Mouse (Mus musculus) midbrain, embryonic 11.5 days (tissue): ENCODE results near the gene Gm20431. TPM values are rescaled to one million over a fixed set of nuclear protein-coding genes. Genes with fewer than 3 reads are reported as not detected.

Source experiments
- ATAC-seq: fragments of 200-750 bp; cut with Nextera tagmentation; 2 replicates; pipeline ENCODE4 v1.8.0; 2017; ENCODE audit warnings: moderate TSS enrichment, moderate library complexity; ENCODE audit not compliant: low FRiP score
- DNase-seq: peaks from one replicate; pipeline ENCODE4 v3.0.0; 2015; ENCODE audit warnings: low spot score; ENCODE audit errors: missing footprints
- H3K27ac ChIP-seq: fragments of 300-500 bp; sonication (generic); 2 replicates; pipeline ENCODE4 v1.5.1; 2014; ENCODE audit warnings: low read depth, low read length
- H3K27me3 ChIP-seq: fragments of 300-500 bp; sonication (generic); 2 replicates; pipeline ENCODE4 v1.6.1; 2014; ENCODE audit warnings: mild to moderate bottlenecking, low read length, moderate library complexity, mixed read lengths; ENCODE audit not compliant: control insufficient read depth, insufficient read depth
- H3K36me3 ChIP-seq: fragments of 300-500 bp; sonication (generic); 2 replicates; pipeline ENCODE4 v1.6.1; 2014; ENCODE audit warnings: mild to moderate bottlenecking, low read length, moderate library complexity, mixed read lengths; ENCODE audit not compliant: control insufficient read depth, insufficient read depth
- H3K4me1 ChIP-seq: fragments of 300-500 bp; sonication (generic); 2 replicates; pipeline ENCODE4 v1.6.1; 2014; ENCODE audit warnings: low read length; ENCODE audit not compliant: control insufficient read depth, insufficient read depth
- H3K4me2 ChIP-seq: fragments of 300-500 bp; sonication (generic); 2 replicates; pipeline ENCODE4 v1.6.1; 2014; ENCODE audit warnings: mild to moderate bottlenecking, moderate library complexity
- H3K4me3 ChIP-seq: fragments of 300-500 bp; sonication (generic); 2 replicates; pipeline ENCODE4 v1.5.1; 2014; ENCODE audit warnings: low read depth, low read length
- H3K9ac ChIP-seq: fragments of 300-500 bp; sonication (generic); 2 replicates; pipeline ENCODE4 v1.6.1; 2014; ENCODE audit warnings: low read length
- H3K9me3 ChIP-seq: fragments of 300-500 bp; sonication (generic); 2 replicates; pipeline ENCODE4 v1.6.1; 2016; ENCODE audit warnings: low read length; ENCODE audit not compliant: control insufficient read depth
- WGBS: fragments of 180-500 bp; shearing (Covaris S2); extraction: QIAGEN DNeasy Blood & Tissue Kit; methylation state at CpG from one replicate; pipeline ENCODE4 v1.1.7; 2014; 5-methylcytosine and 5-hydroxymethylcytosine counted together
- polyA plus RNA-seq: library from polyadenylated mRNA; unstranded; fragments of >200 nt; fragmentation: Nextera tagmentation; extraction: Ambion mirVana; gene quantifications from 2 replicates; pipeline ENCODE4 v1.2.1, GENCODE M21; 2014

The Gm20431 gene
- polyA plus RNA-seq: 5.8 and 5.9 TPM in 2 replicates

GRCm38 (mm10) chr2:167661270-167662203 lies at the start of gene Gm20431:
Gm20431 (minus strand) TSS chr2:167661496.
- ATAC-seq: peak; percentile 95
- Histone ChIP-seq H3K27me3 (peaks cover 7% of the 10 kb centered on the region), H3K9me3 (no peaks in the 10 kb centered on the region), H3K9ac (peak within 1 kb of the TSS; percentile 80), H3K36me3 (no peaks in the 10 kb centered on the region), H3K4me3 (peak within 1 kb of the TSS; percentile 70), H3K4me1 (peaks cover 16% of the 10 kb centered on the region), H3K4me2 (peak within 1 kb of the TSS; percentile 98), H3K27ac (no peak within 1 kb of the TSS)
- WGBS: under 1% methylated on average over 99 of the region's 110 CpGs
- peak; percentile 99 for DNase-seq

GRCm38 (mm10) chr2:167710574-167710973 lies 49.3 kb upstream of the Gm20431 start:
- no peak overlapping the region for H3K4me3 ChIP-seq
- no peaks in the 10 kb centered on the region for H3K27me3 ChIP-seq
- H3K4me1 ChIP-seq: no peaks in the 10 kb centered on the region; the same call in 1 of the 2 replicates
- H3K27ac ChIP-seq: no peak overlapping the region
- no peak for ATAC-seq
- H3K9ac ChIP-seq: no peak overlapping the region
- 72% methylated on average over 6 of the region's 6 CpGs for WGBS
- H3K36me3 ChIP-seq: no peaks in the 10 kb centered on the region
- no peak for DNase-seq
- H3K4me2 ChIP-seq: no peak overlapping the region
- H3K9me3 ChIP-seq: no peaks in the 10 kb centered on the region

GRCm38 (mm10) chr2:167709969-167710368 lies 48.7 kb upstream of the Gm20431 start:
- no peak overlapping the region for H3K4me2 ChIP-seq
- no peaks in the 10 kb centered on the region for H3K36me3 ChIP-seq
- H3K4me3 ChIP-seq: no peak overlapping the region
- H3K9ac ChIP-seq: no peak overlapping the region
- 60% methylated on average over 6 of the region's 6 CpGs for WGBS
- DNase-seq (no peak), ATAC-seq (no peak)
- H3K27ac ChIP-seq: no peak overlapping the region
- H3K27me3 ChIP-seq: no peaks in the 10 kb centered on the region
- no peaks in the 10 kb centered on the region; the same call in 1 of the 2 replicates for H3K4me1 ChIP-seq
- H3K9me3 ChIP-seq: no peaks in the 10 kb centered on the region

GRCm38 (mm10) chr2:167708373-167708772 lies 47.1 kb upstream of the Gm20431 start:
- DNase-seq (no peak), ATAC-seq (no peak)
- no peaks in the 10 kb centered on the region for H3K27me3 ChIP-seq
- no peak overlapping the region for H3K9ac ChIP-seq
- WGBS: 69% methylated on average over 15 of the region's 15 CpGs
- H3K36me3 ChIP-seq: no peaks in the 10 kb centered on the region
- no peaks in the 10 kb centered on the region for H3K9me3 ChIP-seq
- no peak overlapping the region for H3K27ac ChIP-seq
- H3K4me2 ChIP-seq: no peak overlapping the region
- H3K4me3 ChIP-seq: no peak overlapping the region
- no peaks in the 10 kb centered on the region; the same call in 1 of the 2 replicates for H3K4me1 ChIP-seq

GRCm38 (mm10) chr2:167706183-167706939 lies 45.1 kb upstream of the Gm20431 start:
- H3K4me2 ChIP-seq: no peak overlapping the region
- DNase-seq: no peak
- no peak overlapping the region for H3K4me3 ChIP-seq
- WGBS: 76% methylated on average over 11 of the region's 11 CpGs
- no peak overlapping the region for H3K9ac ChIP-seq
- no peaks in the 10 kb centered on the region for H3K9me3 ChIP-seq
- no peak for ATAC-seq
- no peaks in the 10 kb centered on the region for H3K27me3 ChIP-seq
- H3K4me1 ChIP-seq: no peaks in the 10 kb centered on the region; the same call in 1 of the 2 replicates
- H3K36me3 ChIP-seq: no peaks in the 10 kb centered on the region
- H3K27ac ChIP-seq: no peak overlapping the region

- H3K27ac ChIP-seq: no peak overlapping the region
- H3K9me3 ChIP-seq: no peaks in the 10 kb centered on the region
- DNase-seq (no peak), ATAC-seq (no peak)
- H3K4me3 ChIP-seq: no peak overlapping the region
- H3K27me3 ChIP-seq: no peaks in the 10 kb centered on the region
- no peak overlapping the region for H3K9ac ChIP-seq
- H3K4me2 ChIP-seq: no peak overlapping the region
- no peaks in the 10 kb centered on the region for H3K36me3 ChIP-seq
- WGBS: 74% methylated on average over 4 of the region's 4 CpGs
- no peaks in the 10 kb centered on the region for H3K4me1 ChIP-seq
Measured at GRCm38 (mm10) chr2:167704409-167704808, 43.1 kb upstream of the Gm20431 start.

- no peaks in the 10 kb centered on the region for H3K9me3 ChIP-seq
- ATAC-seq (no peak), DNase-seq (no peak)
- H3K27ac ChIP-seq: no peak overlapping the region
- H3K9ac ChIP-seq: no peak overlapping the region
- no peak overlapping the region for H3K4me3 ChIP-seq
- H3K4me2 ChIP-seq: no peak overlapping the region
- H3K27me3 ChIP-seq: no peaks in the 10 kb centered on the region
- 87% methylated on average over 6 of the region's 6 CpGs for WGBS
- H3K36me3 ChIP-seq: no peaks in the 10 kb centered on the region
- H3K4me1 ChIP-seq: no peaks in the 10 kb centered on the region
Measured at GRCm38 (mm10) chr2:167702126-167702525, 40.8 kb upstream of the Gm20431 start.

- no peak overlapping the region for H3K27ac ChIP-seq
- no peak for ATAC-seq
- no peak overlapping the region for H3K9ac ChIP-seq
- no peaks in the 10 kb centered on the region for H3K27me3 ChIP-seq
- DNase-seq: no peak
- H3K4me3 ChIP-seq: no peak overlapping the region
- no peaks in the 10 kb centered on the region for H3K4me1 ChIP-seq
- WGBS: 64% methylated on average over 5 of the region's 5 CpGs
- no peaks in the 10 kb centered on the region for H3K9me3 ChIP-seq
- no peak overlapping the region for H3K4me2 ChIP-seq
- no peaks in the 10 kb centered on the region for H3K36me3 ChIP-seq
Measured at GRCm38 (mm10) chr2:167701472-167701871, 40.2 kb upstream of the Gm20431 start.

GRCm38 (mm10) chr2:167700018-167700417 lies 38.7 kb upstream of the Gm20431 start:
- H3K4me3 ChIP-seq: no peak overlapping the region
- H3K9me3 ChIP-seq: no peaks in the 10 kb centered on the region; the same call in 1 of the 2 replicates
- H3K4me1 ChIP-seq: no peaks in the 10 kb centered on the region
- H3K4me2 ChIP-seq: no peak overlapping the region
- ATAC-seq (no peak), DNase-seq (no peak)
- H3K27me3 ChIP-seq: no peaks in the 10 kb centered on the region
- H3K36me3 ChIP-seq: no peaks in the 10 kb centered on the region
- 74% methylated on average over 5 of the region's 5 CpGs for WGBS
- H3K27ac ChIP-seq: no peak overlapping the region
- H3K9ac ChIP-seq: no peak overlapping the region
